Mouse (Mus musculus): ENCODE data around the gene Mrm3. TPM values are rescaled to one million over a fixed set of nuclear protein-coding genes. Genes with fewer than 3 reads are reported as not detected.
"Not testable (repeated sequence)": the region's sequence is repeated elsewhere in the genome, so short reads cannot be mapped to it uniquely, and the experiment has no call there.

Gene Mrm3
- 17.1 and 18.7 TPM in 2 replicates for polyA plus RNA-seq (2016; fragmentation: Nextera tagmentation; extraction: Ambion mirVana)

DNA sequence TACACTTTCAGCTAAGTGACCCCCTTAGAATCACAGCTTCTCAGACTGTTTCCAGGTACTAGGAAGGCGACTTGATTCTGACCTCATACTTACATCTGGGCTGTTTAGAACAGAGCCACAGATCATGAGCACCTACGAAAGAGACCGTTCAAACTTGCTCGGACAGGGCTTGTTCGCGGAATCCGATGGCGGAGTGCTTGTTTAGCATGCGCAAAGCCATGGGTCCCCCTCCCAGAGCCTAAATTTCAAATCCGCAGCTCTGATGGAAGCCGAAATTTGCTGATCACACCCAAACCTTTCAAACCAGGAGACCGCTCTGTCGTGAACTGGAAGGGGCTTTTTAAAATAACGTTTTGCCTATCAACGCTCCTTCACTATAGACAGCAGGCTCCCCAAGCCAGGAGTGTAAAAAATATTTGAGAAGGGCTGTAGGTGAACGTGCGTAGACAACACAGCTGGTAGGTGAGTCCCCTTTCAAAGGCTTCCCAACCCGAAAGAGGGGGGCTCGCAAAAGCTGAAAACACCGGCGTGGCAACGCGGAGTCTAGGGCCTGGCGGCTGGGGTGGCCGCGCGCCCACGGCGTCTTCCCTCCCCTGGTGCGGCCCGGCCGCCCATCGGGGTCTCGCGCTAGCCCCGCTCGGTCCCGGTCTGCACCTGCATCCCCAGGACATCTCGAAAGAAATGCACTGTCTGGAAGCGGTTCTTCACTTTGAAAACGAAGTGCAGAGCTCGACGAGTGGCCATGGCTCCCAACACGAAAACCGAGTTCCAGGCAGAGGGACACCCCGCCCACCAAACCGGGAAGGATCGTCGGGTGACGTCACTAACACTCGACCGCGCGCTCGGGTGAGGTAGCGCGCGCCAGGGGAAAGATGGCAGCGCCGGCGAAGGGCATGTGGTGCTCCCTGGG is at the start of gene Mrm3, which contains the start of gene Glod4:
Gene Mrm3 (plus strand): TSS at position 815 of the 910 bp plus-strand sequence.
Gene Glod4 (minus strand): TSS at position 825 of the 910 bp plus-strand sequence.
- peaks cover 16% of the 10 kb centered on the region for H3K4me1 ChIP-seq
- under 1% methylated on average over 61 of the region's 61 CpGs for WGBS
- H3K9me3 ChIP-seq, result no peaks in the 10 kb centered on the region
- peaks cover 16% of the 10 kb centered on the region for H3K36me3 ChIP-seq
- peak within 1 kb of the TSS; percentile 83 for H3K4me3 ChIP-seq
- no peak within 1 kb of the TSS for H3K27ac ChIP-seq
- H3K9ac ChIP-seq, result peak within 1 kb of the TSS; percentile 79
- peak; percentile 90 for ATAC-seq (ENCODE audit: low FRiP score, low read depth)
- H3K27me3 ChIP-seq (replicated peaks), result no peaks in the 10 kb centered on the region
- peak within 1 kb of the TSS; percentile 89 for H3K4me2 ChIP-seq (replicated peaks)

DNA sequence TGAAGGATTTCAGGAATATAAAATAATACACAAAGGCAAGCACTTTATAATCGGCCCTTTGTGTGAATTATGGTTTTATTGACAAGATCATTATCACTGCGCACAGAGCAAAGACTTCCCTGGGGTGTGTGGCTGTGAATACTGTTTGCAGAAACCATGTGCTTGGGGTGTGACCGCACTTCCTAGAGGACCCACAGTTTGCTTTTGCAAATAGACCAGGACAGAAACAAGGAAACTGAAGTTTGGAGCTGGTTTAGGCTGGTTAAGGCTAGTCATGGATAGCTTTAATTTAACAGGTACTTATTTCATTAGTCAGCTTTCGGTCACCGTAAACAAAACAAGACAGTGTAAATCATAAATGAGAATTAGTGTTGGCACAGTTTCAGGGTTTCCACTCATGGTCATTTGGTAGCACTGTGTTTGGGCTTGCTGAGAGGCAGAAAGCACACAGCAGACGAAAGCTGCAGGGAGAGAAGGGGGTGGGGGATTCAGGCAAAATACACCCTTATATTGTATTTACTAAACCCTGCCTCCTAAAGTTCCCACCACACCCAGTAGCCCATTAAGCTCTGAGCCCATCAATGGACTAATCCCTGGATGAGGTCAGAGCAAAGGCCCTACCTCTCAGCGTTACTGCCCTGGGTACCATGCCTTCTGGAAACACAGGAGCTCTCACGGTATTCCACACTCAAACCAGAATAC is 47.1 kb upstream of the Mrm3 start:
- Histone ChIP-seq H3K9ac (no peak overlapping the region), H3K4me2 (replicated peaks) (no peak overlapping the region), H3K4me1 (no peaks in the 10 kb centered on the region), H3K27ac (no peak overlapping the region), H3K9me3 (no peaks in the 10 kb centered on the region), H3K4me3 (no peak overlapping the region), H3K36me3 (no peaks in the 10 kb centered on the region), H3K27me3 (replicated peaks) (no peaks in the 10 kb centered on the region)
- 60% methylated on average over 8 of the region's 8 CpGs for WGBS
- ATAC-seq (ENCODE audit: low FRiP score, low read depth), result no peak

DNA sequence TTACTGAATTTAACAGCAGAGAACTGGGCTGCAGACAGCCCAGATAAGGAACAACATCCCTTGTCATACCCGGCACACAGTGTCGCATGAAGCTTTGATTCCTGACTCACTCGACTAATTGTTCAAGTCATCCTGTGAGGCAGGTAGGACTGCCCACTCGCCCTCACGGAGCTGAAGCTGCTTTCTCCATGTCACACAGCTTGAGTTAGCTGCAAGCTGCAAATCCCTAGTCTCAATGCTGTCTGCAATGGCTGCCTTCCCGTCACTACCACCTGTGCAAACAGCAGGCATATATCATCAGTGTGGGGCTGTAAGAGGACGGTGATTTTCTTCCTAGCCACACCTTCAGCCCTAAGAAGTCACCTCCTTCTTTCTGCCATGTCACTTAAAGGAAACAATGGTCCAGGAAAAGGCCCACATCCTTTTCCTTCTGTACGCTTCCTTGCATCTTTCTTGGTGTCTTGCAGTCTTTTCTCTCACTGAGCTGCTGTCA is 46.5 kb upstream of the Mrm3 start:
- H3K27me3 ChIP-seq (replicated peaks), result no peaks in the 10 kb centered on the region
- ATAC-seq (ENCODE audit: low FRiP score, low read depth), result no peak
- H3K4me1 ChIP-seq, result no peaks in the 10 kb centered on the region
- no peak overlapping the region for H3K9ac ChIP-seq
- no peak overlapping the region for H3K4me2 ChIP-seq (replicated peaks)
- no peaks in the 10 kb centered on the region for H3K9me3 ChIP-seq
- H3K4me3 ChIP-seq, result no peak overlapping the region
- H3K27ac ChIP-seq, result no peak overlapping the region
- H3K36me3 ChIP-seq, result no peaks in the 10 kb centered on the region
- WGBS, result 56% methylated on average over 8 of the region's 8 CpGs

DNA sequence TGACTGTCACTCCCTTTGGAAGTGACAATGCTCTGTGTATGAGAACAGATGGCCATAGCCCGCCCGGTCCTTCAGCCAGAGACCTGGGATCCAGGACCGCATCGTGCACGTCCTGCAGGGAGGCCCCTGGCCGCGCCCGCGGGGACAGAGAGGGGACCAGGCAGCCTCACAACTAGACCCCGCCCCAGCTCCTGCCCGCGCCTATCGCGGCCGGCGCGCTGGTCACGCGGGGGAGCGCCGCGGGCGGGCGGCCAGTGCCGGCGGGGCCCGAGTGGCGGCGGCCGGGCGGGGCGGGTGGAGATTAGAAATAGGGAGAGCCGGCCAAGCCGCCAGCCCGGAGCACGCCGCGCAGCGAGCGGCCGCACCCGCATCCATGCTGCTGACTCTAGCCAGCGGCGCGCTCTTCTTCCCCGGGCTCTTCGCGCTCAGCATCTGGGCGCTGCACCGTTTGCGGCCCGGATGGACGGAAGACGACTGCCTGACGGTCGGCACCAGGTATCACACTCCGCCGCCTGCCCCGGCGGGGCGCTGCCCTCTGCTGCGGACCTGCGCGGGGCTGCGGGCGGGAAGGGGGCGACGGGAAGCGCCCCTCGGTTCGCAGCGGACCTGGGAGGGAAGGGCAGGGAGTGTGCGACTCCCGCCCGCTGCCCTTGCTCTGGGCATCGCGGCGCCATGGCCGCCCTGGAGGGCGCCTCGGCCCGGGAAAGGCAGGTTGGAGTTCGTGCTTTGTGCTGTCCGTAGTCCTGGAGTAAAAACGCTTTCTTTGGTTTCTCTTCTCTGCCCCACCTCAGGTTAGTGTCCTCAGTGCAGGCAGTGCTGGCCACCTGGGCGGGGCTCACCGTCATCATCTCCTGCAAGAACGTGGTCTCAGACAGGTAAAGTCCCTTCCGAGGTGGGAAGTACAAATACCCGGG is 41.5 kb upstream of the Mrm3 start:
- under 1% methylated on average over 90 of the region's 90 CpGs for WGBS
- Histone ChIP-seq H3K27ac (peak overlapping the region; percentile 69), H3K36me3 (peaks cover 18% of the 10 kb centered on the region), H3K27me3 (replicated peaks) (no peaks in the 10 kb centered on the region), H3K4me2 (replicated peaks) (peak overlapping the region; percentile 85), H3K9me3 (no peaks in the 10 kb centered on the region), H3K4me3 (peak overlapping the region; percentile 89), H3K4me1 (peaks cover 10% of the 10 kb centered on the region), H3K9ac (peak overlapping the region; percentile 88)
- peak; percentile 97 for ATAC-seq (ENCODE audit: low FRiP score, low read depth)

DNA sequence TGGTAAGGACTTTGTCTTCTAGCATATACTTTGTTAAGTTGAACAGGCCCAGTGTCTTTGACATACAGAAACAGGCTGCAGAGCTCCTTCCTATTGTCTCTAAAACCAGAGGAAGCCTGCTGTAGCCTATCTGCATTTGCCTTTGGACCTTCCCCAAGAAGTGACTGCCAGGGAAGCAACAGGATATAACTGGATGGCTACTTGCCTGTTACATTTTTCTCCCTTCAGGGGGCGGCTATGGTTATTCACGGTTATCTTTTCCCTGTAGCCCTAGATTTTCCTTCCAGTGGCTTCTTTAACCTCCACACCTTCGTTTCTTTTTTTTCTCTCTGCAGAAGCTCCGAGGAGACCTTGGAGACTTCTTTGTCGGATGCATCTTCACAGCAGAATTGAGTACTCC is 36.7 kb upstream of the Mrm3 start:
- WGBS, result 91% methylated on average over 5 of the region's 5 CpGs
- ATAC-seq (ENCODE audit: low FRiP score, low read depth), result no peak
- Histone ChIP-seq H3K4me1 (peaks cover 10% of the 10 kb centered on the region), H3K4me3 (no peak overlapping the region), H3K9me3 (no peaks in the 10 kb centered on the region), H3K9ac (no peak overlapping the region), H3K4me2 (replicated peaks) (no peak overlapping the region), H3K27ac (no peak overlapping the region), H3K36me3 (peaks cover 54% of the 10 kb centered on the region), H3K27me3 (replicated peaks) (no peaks in the 10 kb centered on the region)

DNA sequence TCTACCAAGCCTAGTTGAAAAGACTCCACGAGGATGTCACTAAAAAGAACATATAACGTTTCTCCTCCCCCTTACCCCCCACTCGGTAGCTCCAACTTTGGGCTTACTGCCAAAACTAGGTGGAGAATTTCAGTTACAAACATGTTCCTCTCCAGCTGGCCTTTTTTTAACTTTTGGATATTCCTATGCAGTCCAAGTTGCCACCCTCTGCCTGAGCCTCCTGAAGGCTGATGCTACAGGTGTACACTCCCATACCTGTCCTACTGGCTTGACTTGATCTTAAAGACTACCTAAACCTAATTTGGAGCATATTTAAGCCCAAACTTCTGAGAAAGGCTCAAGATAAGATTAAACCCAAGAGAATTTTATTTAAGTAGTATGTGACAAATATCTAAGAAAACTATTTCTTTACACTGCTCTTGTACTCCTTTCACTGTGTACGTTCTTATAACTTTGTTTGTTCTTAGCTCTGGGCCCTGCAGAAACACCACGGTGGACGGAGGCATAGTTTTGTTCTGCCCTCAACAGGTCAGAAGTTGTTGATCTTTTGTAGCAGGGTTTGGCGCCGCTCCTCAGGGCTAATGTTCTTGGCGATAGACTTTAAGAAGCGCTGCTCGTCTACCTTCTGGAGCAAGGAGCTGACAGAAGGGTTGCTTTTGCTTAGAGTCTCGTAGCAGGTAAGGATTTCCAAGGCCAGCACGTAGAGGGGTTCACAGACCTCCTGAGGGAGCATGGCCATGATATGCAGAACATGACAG is 33.1 kb upstream of the Mrm3 start:
- Histone ChIP-seq H3K4me3 (no peak overlapping the region), H3K9me3 (no peaks in the 10 kb centered on the region), H3K27ac (no peak overlapping the region), H3K4me1 (no peaks in the 10 kb centered on the region), H3K9ac (no peak overlapping the region), H3K27me3 (replicated peaks) (no peaks in the 10 kb centered on the region), H3K4me2 (replicated peaks) (no peak overlapping the region), H3K36me3 (peaks cover 69% of the 10 kb centered on the region)
- 94% methylated on average over 13 of the region's 13 CpGs for whole genome bisulfite sequencing
- ATAC-seq (ENCODE audit: low FRiP score, low read depth), result no peak

DNA sequence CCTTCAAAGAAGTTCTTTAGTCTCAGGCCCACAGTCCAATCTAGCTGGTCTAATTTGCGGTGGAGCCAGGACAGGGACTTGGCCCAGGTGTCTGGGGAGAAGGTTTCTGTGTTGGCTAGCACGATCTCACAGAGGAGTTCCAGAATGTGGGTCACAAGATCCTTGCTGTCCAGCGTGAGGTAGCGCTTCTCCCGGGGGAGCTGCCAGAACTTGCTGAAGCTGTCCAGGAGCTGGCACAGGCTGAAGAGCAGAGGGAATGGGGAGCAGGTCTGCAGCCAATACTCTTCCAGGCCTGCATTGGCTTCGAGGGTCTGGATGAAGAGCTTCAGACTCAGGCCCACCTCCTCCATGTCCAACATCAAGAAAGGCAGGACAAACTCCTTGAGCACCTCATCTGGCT is 31.9 kb upstream of the Mrm3 start:
- peaks cover 62% of the 10 kb centered on the region for H3K36me3 ChIP-seq
- not testable (repeated sequence) for H3K9me3 ChIP-seq

DNA sequence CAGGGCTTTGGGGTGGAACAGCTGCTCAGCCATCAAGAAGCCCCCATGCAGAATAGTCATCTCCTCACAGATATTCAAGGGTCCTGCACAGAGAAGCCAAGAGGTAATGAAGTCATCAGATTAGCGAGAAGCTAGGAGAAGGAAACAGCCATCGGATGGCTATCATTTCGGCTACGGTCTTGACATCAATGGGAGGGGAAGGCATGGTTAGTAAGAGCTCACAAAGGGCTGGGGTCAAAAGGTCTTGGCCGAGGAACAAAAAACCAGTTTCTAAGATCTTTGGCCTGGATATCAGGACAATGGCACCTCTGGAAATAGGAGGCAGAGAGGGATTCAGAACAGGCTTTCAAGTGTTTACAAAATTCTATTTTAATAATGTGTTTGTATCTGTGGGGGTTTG is 29.7 kb upstream of the Mrm3 start:
- no peak overlapping the region for H3K4me2 ChIP-seq (replicated peaks)
- no peaks in the 10 kb centered on the region for H3K9me3 ChIP-seq
- H3K4me3 ChIP-seq, result no peak overlapping the region
- no peak overlapping the region for H3K27ac ChIP-seq
- peaks cover 40% of the 10 kb centered on the region for H3K36me3 ChIP-seq
- WGBS, result 28% methylated on average over 5 of the region's 5 CpGs
- H3K27me3 ChIP-seq (replicated peaks), result no peaks in the 10 kb centered on the region
- H3K4me1 ChIP-seq, result peaks cover 5% of the 10 kb centered on the region
- ATAC-seq (ENCODE audit: low FRiP score, low read depth), result no peak
- H3K9ac ChIP-seq, result no peak overlapping the region

More for the DNA sequence above, 31.9 kb upstream of the Mrm3 start:
- not testable (repeated sequence) for H3K27ac ChIP-seq; H3K4me2 ChIP-seq (replicated peaks); ATAC-seq (ENCODE audit: low FRiP score, low read depth); H3K4me1 ChIP-seq; H3K9ac ChIP-seq; H3K4me3 ChIP-seq; H3K27me3 ChIP-seq (replicated peaks)
- 100% methylated on average over 6 of the region's 6 CpGs for WGBS

DNA sequence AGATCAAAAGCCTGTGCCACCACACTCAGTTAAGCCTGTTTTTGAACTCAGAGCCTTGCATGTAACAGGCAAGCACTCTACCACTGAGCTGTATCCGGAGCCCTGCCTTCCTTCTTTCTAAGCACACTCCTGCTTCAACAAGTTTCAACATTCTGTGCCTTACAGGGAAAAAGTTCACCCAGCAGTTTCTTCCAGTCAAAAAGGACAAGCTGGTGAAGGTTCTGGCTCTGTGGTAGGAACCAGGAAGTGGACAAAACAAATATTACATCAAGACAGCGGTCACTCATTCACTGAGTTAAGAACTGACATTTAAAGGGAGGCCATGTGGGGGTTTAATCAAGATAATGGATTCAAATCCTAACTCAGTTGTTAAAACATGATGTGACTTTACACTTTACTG is 28.5 kb upstream of the Mrm3 start:
- peaks cover 5% of the 10 kb centered on the region for H3K4me1 ChIP-seq
- no peaks in the 10 kb centered on the region for H3K27me3 ChIP-seq (replicated peaks)
- no peak overlapping the region for H3K9ac ChIP-seq
- H3K9me3 ChIP-seq, result no peaks in the 10 kb centered on the region
- WGBS, result 91% methylated on average over 2 of the region's 2 CpGs
- H3K4me3 ChIP-seq, result no peak overlapping the region
- H3K27ac ChIP-seq, result no peak overlapping the region
- no peak overlapping the region for H3K4me2 ChIP-seq (replicated peaks)
- no peak for ATAC-seq (ENCODE audit: low FRiP score, low read depth)
- peaks cover 33% of the 10 kb centered on the region for H3K36me3 ChIP-seq

DNA sequence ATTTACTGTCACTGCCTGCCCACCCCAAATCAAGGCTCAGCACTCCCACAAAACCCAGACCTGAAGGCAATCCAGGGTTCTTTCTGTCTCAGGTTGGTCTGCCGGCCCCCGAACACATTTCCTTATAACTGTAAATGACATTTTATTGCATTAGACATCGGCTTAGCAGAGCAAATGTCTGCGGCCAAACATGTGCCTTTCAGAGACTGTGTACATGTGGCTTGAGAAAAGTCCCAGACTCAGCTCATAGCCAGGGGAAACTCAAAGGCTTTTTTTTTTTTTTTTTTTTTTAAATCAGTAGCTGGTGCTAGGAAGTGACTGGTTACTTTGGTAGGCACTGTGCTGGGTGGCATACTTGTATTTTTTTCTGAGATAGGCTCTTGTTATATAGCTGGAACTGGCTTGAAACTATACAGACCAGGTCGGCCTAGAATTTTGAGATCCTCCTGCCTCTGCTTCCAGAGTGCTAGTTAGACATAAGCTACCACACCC is 27.4 kb upstream of the Mrm3 start:
- H3K27ac ChIP-seq, result no peak overlapping the region
- ATAC-seq (ENCODE audit: low FRiP score, low read depth), result no peak
- no peak overlapping the region for H3K9ac ChIP-seq
- peaks cover 32% of the 10 kb centered on the region for H3K36me3 ChIP-seq
- WGBS, result 93% methylated on average over 5 of the region's 5 CpGs
- no peaks in the 10 kb centered on the region for H3K9me3 ChIP-seq
- peaks cover 5% of the 10 kb centered on the region for H3K4me1 ChIP-seq
- peak overlapping the region; percentile 58 for H3K4me2 ChIP-seq (replicated peaks)
- no peaks in the 10 kb centered on the region for H3K27me3 ChIP-seq (replicated peaks)
- peak overlapping the region; percentile 53 for H3K4me3 ChIP-seq
